Mouse (Mus musculus): ENCODE measurements around the gene Asl.
A peak's percentile ranks its signal among the peaks of the same experiment; 100 is the strongest.
"Not testable (repeated sequence)": the region's sequence is repeated elsewhere in the genome, so short reads cannot be mapped to it uniquely, and the experiment has no call there.

Gene Asl

DNA sequence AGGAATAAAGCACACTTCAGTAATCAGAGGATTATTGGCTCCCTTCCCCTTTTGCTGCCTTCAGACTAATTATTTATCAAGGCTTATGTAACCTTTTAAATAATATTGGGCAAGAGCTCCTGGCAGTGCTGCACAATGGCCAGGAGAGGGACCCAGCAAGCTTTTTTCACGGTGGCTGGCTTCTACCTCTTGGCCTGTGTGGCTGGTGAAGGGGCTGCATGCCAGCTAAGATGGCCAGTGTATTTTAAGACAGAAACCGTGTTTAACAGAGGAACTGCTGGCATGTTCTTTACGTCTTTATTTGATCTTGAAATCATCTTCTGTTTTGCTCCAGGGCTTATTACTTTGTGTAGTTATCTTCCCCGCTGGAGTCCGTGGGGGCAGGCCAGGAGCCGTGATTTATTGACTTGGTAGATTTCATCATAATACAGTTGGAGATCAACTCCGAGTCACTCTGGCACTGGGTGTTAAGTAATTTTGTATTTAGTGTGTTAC is 15.2 kb upstream of the Asl start:
- no peak for DNase-seq

GRCm38 (mm10) chr5:130043741-130044140 is 14.7 kb upstream of the Asl start:
- no peak for DNase-seq

DNA sequence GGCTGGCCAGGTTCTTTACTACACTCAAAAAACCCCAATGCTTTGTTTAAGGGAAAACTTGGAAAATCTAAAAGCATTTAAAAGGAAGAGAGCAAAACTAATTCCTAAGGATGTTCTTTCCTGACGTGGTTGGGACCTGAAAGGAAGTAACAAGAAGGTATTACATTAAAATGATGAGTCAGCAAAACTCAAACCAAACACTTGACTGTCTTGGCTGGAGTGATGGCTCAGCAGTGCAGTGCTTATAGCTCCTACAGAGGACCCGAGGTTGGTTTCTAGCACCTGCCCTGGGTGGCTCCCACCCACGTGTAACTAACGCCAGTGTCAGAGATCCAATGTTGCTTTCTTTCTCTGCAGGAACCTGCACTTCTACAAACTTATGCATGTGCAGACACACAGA is 12.2 kb upstream of the Asl start:
- DNase-seq = no peak

GRCm38 (mm10) chr5:130040797-130041196 is 11.8 kb upstream of the Asl start:
- no peak for DNase-seq

- peak; percentile 82 for DNase-seq
Observed at GRCm38 (mm10) chr5:130037752-130038455, 8.9 kb upstream of the Asl start.

DNA sequence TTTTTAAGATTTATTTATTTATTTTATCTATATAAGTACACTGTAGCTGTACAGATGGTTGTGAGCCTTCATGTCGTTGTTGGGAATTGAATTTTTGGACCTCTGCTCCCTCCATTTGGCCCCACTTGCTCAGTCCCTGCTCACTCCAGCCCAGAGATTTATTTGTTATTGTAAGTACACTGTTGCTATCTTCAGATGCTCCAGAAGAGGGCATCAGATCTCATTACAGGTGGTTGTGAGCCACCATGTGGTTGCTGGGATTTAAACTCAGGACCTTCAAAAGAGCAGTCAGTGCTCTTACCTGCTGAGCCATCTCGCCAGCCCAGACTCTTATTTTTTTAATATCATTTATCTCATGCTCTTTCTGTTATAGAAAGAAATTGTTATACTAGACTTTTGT is 7.3 kb upstream of the Asl start:
- not testable (repeated sequence) for DNase-seq

- DNase-seq = no peak
Observed at GRCm38 (mm10) chr5:130033869-130034268, 4.8 kb upstream of the Asl start.

- DNase-seq = no peak
Observed at GRCm38 (mm10) chr5:130031410-130032390, 2.7 kb upstream of the Asl start.

DNA sequence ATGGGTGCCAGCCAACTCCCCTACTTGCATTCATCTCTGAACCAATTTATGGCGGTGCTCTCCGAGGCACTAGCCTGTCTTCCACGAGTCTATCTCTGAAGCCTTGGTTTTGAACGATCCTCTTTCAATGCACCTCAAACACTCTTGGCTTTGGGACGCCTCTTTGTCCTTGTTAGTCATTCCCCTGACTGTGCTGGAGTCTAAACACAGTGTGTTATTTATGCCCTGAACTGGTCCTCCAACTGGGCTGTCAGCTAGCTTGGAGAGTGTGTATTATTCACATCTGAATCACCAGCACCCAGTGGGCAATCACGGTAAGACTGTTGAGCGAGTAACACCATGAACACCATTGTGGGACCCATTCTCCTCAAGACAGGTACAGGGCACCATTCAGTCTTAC is 1.4 kb downstream of the Asl start:
- DNase-seq = no peak

- no peak for DNase-seq
Observed at GRCm38 (mm10) chr5:130027134-130027533, 1.9 kb downstream of the Asl start.

- DNase-seq = peak; percentile 92
Observed at GRCm38 (mm10) chr5:130023767-130024539, 5.1 kb downstream of the Asl start.

DNA sequence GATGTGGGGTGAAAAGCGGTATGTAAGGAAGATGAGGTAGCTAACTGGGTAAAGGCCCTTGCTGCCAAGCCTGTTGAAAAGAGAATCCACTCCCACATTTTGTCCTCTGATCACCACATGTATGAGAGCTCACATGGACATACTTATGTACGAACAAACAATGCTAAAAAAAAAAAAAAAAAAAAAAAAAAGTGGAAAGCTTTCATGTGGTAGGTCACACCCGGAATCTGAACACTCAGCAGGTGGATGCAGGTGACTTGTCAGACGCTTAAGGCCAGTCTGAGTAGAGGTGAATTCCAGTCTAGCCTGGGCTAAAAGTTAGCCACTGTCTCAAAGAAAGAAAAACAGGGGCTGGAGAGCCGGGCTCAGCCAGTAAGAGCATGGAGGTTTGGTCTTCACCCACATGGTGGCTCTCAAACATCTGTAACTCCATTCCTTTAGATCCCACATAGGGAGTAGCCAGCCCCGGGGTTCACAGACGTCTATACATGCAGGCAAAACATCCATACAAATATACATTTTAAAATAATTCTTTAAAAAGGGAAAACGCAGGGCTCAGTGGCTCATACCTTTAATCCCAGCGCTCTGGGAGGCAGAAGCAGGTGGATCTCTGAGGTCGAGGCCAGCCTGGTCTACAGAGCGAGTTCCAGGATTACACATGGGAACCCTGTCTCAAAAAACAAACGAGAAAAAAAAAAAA is 5.8 kb downstream of the Asl start:
- no peak for DNase-seq

- no peak for DNase-seq
Observed at GRCm38 (mm10) chr5:130022366-130022765, 6.7 kb downstream of the Asl start.

DNA sequence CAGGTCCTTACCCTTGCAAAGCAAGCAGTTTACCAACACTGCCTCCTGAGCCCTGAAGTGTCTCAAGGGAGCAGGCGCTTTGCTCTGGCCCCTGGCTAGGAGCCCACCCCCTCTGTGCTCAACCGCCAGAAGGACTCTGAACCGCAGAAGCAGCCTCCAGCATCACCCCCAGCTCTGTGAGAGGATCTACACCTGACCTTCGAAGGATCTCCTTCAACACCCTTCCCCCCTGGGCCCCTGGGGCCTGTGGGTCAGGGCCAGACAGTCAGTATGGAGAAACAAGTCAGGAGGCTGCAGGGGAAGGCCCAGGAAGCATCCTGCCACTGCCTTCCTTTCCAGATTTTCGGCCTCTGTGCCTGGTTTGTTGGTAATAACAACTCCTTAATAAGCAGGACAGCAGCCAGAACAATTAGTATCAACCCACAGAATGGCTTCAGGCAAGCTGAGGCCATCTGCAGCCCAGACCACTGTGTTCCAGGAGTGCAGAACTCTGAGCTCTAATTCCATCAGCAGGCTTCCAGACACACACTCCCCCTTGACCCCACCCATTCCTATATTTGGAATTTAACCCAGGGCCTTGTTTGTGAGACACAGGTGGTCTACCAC is 7.6 kb downstream of the Asl start:
- no peak for DNase-seq

DNA sequence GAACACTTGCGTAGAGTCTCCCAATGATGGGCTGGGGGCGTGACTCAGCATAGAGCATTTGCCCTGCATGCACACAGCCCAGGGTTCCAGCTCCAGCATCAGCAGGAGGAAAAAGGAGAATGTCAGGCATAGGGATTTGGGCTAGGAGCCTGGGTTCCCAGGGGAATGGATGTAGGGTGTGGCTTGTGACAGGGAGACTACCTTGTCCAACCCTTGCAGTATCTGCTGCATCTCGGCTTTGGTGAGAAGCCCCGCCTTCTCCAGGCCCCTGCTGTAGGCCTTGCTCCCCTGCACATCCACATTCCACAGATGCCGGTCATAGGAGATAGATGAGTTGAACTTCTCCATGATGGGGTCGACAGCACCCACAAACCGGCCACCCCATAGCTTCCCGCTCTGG is 9.6 kb downstream of the Asl start:
- DNase-seq = no peak

GRCm38 (mm10) chr5:130015104-130015503 is 13.9 kb downstream of the Asl start:
- no peak for DNase-seq

DNA sequence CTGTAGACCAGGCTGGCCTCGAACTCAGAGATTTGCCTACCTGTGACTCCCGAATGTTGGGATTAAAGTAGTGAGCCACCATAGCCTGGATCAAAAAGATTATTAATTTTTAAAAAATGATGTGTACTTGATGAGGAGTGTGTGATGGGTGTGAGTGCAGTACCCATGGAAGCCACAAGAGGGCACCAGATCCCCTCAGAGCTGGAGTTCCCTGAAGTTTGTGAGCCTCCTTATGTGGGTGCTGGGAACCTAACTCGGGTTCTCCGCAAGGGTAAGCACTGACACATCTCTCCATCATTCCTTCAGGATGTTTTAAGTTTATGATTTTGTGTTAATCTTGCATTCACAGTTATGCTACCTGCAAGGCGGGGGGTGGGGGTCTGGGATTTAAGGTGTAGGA is 18.1 kb downstream of the Asl start:
- no peak for DNase-seq

DNA sequence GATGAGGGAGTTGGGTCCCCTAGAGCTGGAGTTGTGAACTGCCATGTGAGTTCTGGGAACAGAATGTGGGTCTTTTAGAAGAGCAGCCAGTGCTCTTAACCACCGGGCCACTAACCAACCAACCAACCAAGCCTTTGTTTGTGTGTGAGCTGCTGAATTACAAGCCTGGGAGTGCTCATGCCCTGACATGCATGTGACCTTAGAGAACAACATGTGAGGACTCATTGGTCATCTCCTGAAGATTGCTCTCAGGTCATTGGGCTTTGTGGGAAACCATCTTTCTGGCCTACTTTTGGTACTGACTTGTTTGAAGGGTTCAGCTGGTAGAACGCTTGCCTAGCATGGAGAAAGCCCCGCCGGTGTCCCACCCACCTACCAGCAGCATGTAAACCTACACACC is 19.3 kb downstream of the Asl start:
- DNase-seq = no peak

GRCm38 (mm10) chr5:130008034-130008590 is 20.9 kb downstream of the Asl start:
- no peak for DNase-seq

- DNase-seq = no peak
Observed at GRCm38 (mm10) chr5:130007344-130007743, 21.7 kb downstream of the Asl start.

GRCm38 (mm10) chr5:130003229-130003628 is 25.8 kb downstream of the Asl start:
- peak; percentile 47 for DNase-seq

Measured in embryo, embryonic 11 days (tissue).